Mouse (Mus musculus) limb, embryonic 15.5 days (tissue): Measurements from ENCODE around the gene Olfr492. TPM values are rescaled to one million over a fixed set of nuclear protein-coding genes. Genes with fewer than 3 reads are reported as not detected.

Experiments
- ATAC-seq: fragments of 200-750 bp; cut with Nextera tagmentation; 2 replicates; pipeline ENCODE4 v1.8.0; 2017; ENCODE audit warnings: low read depth, moderate TSS enrichment; ENCODE audit not compliant: insufficient number of reproducible peaks, low FRiP score, low TSS enrichment
- H3K27ac ChIP-seq: fragments of 300-500 bp; sonication (generic); 2 replicates; pipeline ENCODE4 v1.5.1; 2015; ENCODE audit warnings: moderate library complexity, mild to moderate bottlenecking, inconsistent platforms
- H3K27me3 ChIP-seq: fragments of 300-500 bp; sonication (generic); 2 replicates; pipeline ENCODE4 v1.6.1; 2015; ENCODE audit warnings: inconsistent platforms
- H3K36me3 ChIP-seq: fragments of 300-500 bp; sonication (generic); 2 replicates; pipeline ENCODE4 v1.6.1; 2015; ENCODE audit warnings: inconsistent platforms
- H3K4me1 ChIP-seq: fragments of 300-500 bp; sonication (generic); 2 replicates; pipeline ENCODE4 v1.6.1; 2015; ENCODE audit warnings: inconsistent platforms
- H3K4me2 ChIP-seq: fragments of 300-500 bp; sonication (generic); 2 replicates; pipeline ENCODE4 v1.6.1; 2015; ENCODE audit warnings: mild to moderate bottlenecking, inconsistent platforms
- H3K4me3 ChIP-seq: fragments of 300-500 bp; sonication (generic); 2 replicates; pipeline ENCODE4 v1.5.1; 2015; ENCODE audit warnings: mild to moderate bottlenecking, inconsistent platforms
- H3K9ac ChIP-seq: fragments of 300-500 bp; sonication (generic); 2 replicates; pipeline ENCODE4 v1.6.1; 2015; ENCODE audit warnings: inconsistent platforms
- H3K9me3 ChIP-seq: fragments of 300-500 bp; sonication (generic); 2 replicates; pipeline ENCODE4 v1.6.1; 2016; ENCODE audit warnings: inconsistent platforms
- WGBS: fragments of 180-500 bp; shearing (Covaris S2); methylation state at CpG from one replicate; pipeline ENCODE4 v1.1.7; 2015; 5-methylcytosine and 5-hydroxymethylcytosine counted together
- polyA plus RNA-seq: library from polyadenylated mRNA; unstranded; fragments of >200 nt; fragmentation: Nextera tagmentation; extraction: Ambion mirVana; gene quantifications from 2 replicates; pipeline ENCODE4 v1.2.1, GENCODE M21; 2015

Olfr492 gene
- 0.25 TPM in 1 of 2 replicates, not detected in the other for polyA plus RNA-seq

DNA sequence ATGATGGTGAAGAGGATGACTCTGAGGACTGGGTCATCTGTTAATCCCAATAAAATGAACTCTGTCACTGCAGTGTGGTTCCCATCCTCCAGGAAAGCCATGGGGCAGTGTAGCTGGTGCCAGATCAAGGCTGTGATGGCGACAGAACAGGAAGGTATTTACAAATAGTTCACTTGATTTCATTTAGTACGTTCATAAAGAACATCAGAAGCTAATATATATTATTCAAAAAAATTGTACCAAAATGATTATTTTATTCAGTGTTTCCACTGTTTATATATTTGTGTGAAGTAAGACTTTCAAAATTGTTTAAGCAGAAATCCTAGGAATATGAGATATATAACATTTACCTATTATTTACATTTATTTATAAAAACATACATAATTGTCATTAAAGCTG, at the start of gene Olfr492:
Gene Olfr492 (minus strand): TSS at position 101 of the 400 bp plus-strand sequence.
- 77% methylated on average over 2 of the region's 2 CpGs for WGBS

DNA sequence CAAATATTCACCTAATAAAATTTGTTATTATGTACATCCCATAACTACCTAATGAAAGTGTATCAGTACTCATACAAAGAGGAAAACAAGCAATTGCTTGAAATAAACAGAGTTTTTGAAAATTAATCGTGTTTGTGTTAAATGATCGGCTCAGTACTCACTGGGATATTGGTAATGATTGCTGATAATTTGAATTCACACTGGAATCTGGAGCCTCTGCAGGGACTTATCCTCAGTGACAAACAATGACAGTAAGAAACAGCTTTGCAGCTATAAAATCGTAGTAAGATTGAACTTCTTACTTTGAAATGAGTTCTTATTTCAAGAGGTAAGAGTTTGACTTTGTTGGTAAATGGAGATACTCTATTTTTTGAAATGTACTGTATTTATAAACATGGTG, 41.6 kb upstream of the Olfr492 start, which contains the start of gene Olfr494:
Gene Olfr494 (plus strand): TSS at position 301 of the 400 bp plus-strand sequence.
- 78% methylated on average over 3 of the region's 3 CpGs for WGBS
- Histone ChIP-seq H3K27me3 (no peaks in the 10 kb centered on the region), H3K4me1 (no peaks in the 10 kb centered on the region), H3K27ac (no peak within 1 kb of the TSS), H3K9me3 (no peaks in the 10 kb centered on the region), H3K36me3 (no peaks in the 10 kb centered on the region), H3K4me2 (no peak within 1 kb of the TSS), H3K4me3 (no peak within 1 kb of the TSS), H3K9ac (no peak within 1 kb of the TSS)
- ATAC-seq, result no peak

More for the DNA sequence above, at the start of gene Olfr492:
- no peaks in the 10 kb centered on the region for H3K27me3 ChIP-seq
- no peak within 1 kb of the TSS for H3K9ac ChIP-seq
- H3K4me3 ChIP-seq, result no peak within 1 kb of the TSS
- H3K27ac ChIP-seq, result no peak within 1 kb of the TSS
- no peak within 1 kb of the TSS for H3K4me2 ChIP-seq
- no peaks in the 10 kb centered on the region for H3K9me3 ChIP-seq
- no peak for ATAC-seq
- no peaks in the 10 kb centered on the region for H3K36me3 ChIP-seq
- no peaks in the 10 kb centered on the region for H3K4me1 ChIP-seq

GRCm38 (mm10) chr7:108346879-108347278, 23.4 kb upstream of the Olfr492 start, which contains the start of gene Olfr493:
TSS of gene Olfr493 (minus strand) at chr7:108346979.
- Histone ChIP-seq H3K4me1 (no peaks in the 10 kb centered on the region), H3K27ac (no peak within 1 kb of the TSS), H3K4me3 (no peak within 1 kb of the TSS), H3K36me3 (no peaks in the 10 kb centered on the region), H3K27me3 (no peaks in the 10 kb centered on the region), H3K9ac (no peak within 1 kb of the TSS), H3K4me2 (no peak within 1 kb of the TSS), H3K9me3 (no peaks in the 10 kb centered on the region)
- ATAC-seq, result no peak
- 61% methylated on average over 1 of the region's 1 CpGs for WGBS

GRCm38 (mm10) chr7:108313151-108313550, 10.3 kb downstream of the Olfr492 start, which contains the start of gene Olfr491:
TSS of gene Olfr491 (plus strand) at chr7:108313451.
- no peaks in the 10 kb centered on the region for H3K36me3 ChIP-seq
- H3K4me2 ChIP-seq, result no peak within 1 kb of the TSS
- H3K9me3 ChIP-seq, result no peaks in the 10 kb centered on the region
- no peak for ATAC-seq
- H3K27me3 ChIP-seq, result no peaks in the 10 kb centered on the region
- 77% methylated on average over 1 of the region's 1 CpGs for WGBS
- H3K4me3 ChIP-seq, result no peak within 1 kb of the TSS
- H3K27ac ChIP-seq, result no peak within 1 kb of the TSS
- H3K9ac ChIP-seq, result no peak within 1 kb of the TSS
- H3K4me1 ChIP-seq, result no peaks in the 10 kb centered on the region

GRCm38 (mm10) chr7:108288834-108289233, 34.6 kb downstream of the Olfr492 start, which contains the start of gene Olfr490:
TSS of gene Olfr490 (minus strand) at chr7:108288934.
- no peaks in the 10 kb centered on the region for H3K9me3 ChIP-seq
- no peak for ATAC-seq
- H3K4me1 ChIP-seq, result no peaks in the 10 kb centered on the region
- H3K36me3 ChIP-seq, result no peaks in the 10 kb centered on the region
- H3K4me3 ChIP-seq, result no peak within 1 kb of the TSS
- no peaks in the 10 kb centered on the region for H3K27me3 ChIP-seq
- H3K4me2 ChIP-seq, result no peak within 1 kb of the TSS
- H3K9ac ChIP-seq, result no peak within 1 kb of the TSS
- no peak within 1 kb of the TSS for H3K27ac ChIP-seq

Other genes starting within 250 kb of the Olfr492 start
- gene Olfr481, start 243.8 kb downstream of the Olfr492 start, polyA plus RNA-seq, result not detected in 2 replicates
- 0.12 TPM in 1 of 2 replicates, not detected in the other for gene Olfr482, start 226.1 kb downstream of the Olfr492 start, polyA plus RNA-seq
- gene Olfr483, start 222.8 kb downstream of the Olfr492 start, polyA plus RNA-seq, result not detected in 2 replicates
- not detected in 2 replicates for gene Olfr484, start 196.2 kb downstream of the Olfr492 start, polyA plus RNA-seq
- not detected in 2 replicates for gene Olfr485, start 163.8 kb downstream of the Olfr492 start, polyA plus RNA-seq
- gene Olfr486, start 150.9 kb downstream of the Olfr492 start, polyA plus RNA-seq, result not detected in 2 replicates
- not detected in 2 replicates for gene Olfr487, start 109.0 kb downstream of the Olfr492 start, polyA plus RNA-seq
- not detected in 2 replicates for gene Olfr488, start 65.3 kb downstream of the Olfr492 start, polyA plus RNA-seq
- not detected in 2 replicates for gene Olfr490, start 34.7 kb downstream of the Olfr492 start, polyA plus RNA-seq
- not detected in 2 replicates for gene Olfr491, start 10.2 kb downstream of the Olfr492 start, polyA plus RNA-seq
- gene Olfr493, start 23.3 kb upstream of the Olfr492 start, polyA plus RNA-seq, result not detected in 2 replicates
- gene Olfr494, start 41.7 kb upstream of the Olfr492 start, polyA plus RNA-seq, result 0.15 TPM in 1 of 2 replicates, not detected in the other
- not detected in 2 replicates for gene Olfr495, start 69.5 kb upstream of the Olfr492 start, polyA plus RNA-seq
- not detected in 2 replicates for gene Olfr497, start 96.7 kb upstream of the Olfr492 start, polyA plus RNA-seq
- gene Olfr498, start 141.7 kb upstream of the Olfr492 start, polyA plus RNA-seq, result not detected in 2 replicates
- not detected in 2 replicates for gene Olfr502, start 201.4 kb upstream of the Olfr492 start, polyA plus RNA-seq
- not detected in 2 replicates for gene Olfr503, start 220.9 kb upstream of the Olfr492 start, polyA plus RNA-seq
- gene Olfr504, start 242.1 kb upstream of the Olfr492 start, polyA plus RNA-seq, result not detected in 2 replicates